Mouse (Mus musculus): Measurements from ENCODE around the gene Zfp938. TPM values are rescaled to one million over a fixed set of nuclear protein-coding genes. Genes with fewer than 3 reads are reported as not detected.
A peak's percentile ranks its signal among the peaks of the same experiment; 100 is the strongest.

Zfp938 gene
- 6.5 and 7.4 TPM in 2 replicates for polyA plus RNA-seq (2015; fragmentation: Nextera tagmentation; extraction: Ambion mirVana)

DNA sequence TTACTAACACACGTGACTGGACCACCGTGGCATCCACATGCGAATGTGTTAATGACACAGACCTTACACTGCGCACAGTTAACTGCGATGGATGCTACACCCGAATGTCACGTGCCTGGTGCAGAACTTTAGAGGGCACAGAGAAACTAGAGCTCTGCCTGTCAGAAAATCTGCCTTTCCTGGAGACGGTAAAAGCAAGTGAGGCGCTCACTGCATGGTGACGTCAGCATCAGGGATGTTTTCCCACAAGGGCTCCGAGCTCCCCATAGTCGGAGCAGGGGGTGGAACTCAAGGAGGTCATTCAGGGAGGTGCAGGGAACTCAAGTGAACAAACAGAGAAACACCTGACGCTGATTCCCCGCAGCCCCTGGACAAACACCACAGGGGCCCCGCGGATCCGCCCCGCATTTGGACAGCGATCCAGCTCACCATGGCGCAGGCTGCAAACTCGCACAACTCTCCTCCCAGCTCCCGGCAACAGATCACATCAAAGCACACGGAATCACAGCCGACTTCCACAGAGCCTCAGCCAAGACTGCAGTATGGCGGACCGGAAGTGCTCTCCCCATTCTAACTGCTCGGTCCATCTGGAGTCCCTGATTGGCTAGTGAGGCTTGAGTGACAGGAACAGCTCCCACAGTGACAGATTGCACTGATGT, at the start of gene Zfp938:
Gene Zfp938 (minus strand): TSS at position 539 of the 659 bp plus-strand sequence.
- Histone ChIP-seq H3K4me1 (ENCODE audit: insufficient read depth, low read depth, low read length) (no peaks in the 10 kb centered on the region), H3K4me3 (ENCODE audit: low read depth, low read length) (peak within 1 kb of the TSS; percentile 69), H3K9me3 (ENCODE audit: low read length) (0 out of 2 replicates have a peak, but pooled peaks cover 4% of the 10 kb centered on the region), H3K27me3 (replicated peaks; ENCODE audit: insufficient read depth, low read length) (no peaks in the 10 kb centered on the region), H3K27ac (ENCODE audit: low read length) (peak within 1 kb of the TSS; percentile 75; the same call in 1 of the 2 replicates), H3K36me3 (ENCODE audit: insufficient read depth, low read length) (no peaks in the 10 kb centered on the region), H3K4me2 (replicated peaks; ENCODE audit: low read depth, low read length) (peak within 1 kb of the TSS; percentile 72), H3K9ac (replicated peaks; ENCODE audit: low read depth) (peak within 1 kb of the TSS; percentile 72)
- ATAC-seq, result peak; percentile 100
- no peak for TF ChIP-seq CTCF (IDR thresholded peaks at IDR 0.05)
- peak; percentile 94 for DNase-seq (ENCODE audit: low spot score)
- 2% methylated on average over 27 of the region's 27 CpGs for WGBS

DNA sequence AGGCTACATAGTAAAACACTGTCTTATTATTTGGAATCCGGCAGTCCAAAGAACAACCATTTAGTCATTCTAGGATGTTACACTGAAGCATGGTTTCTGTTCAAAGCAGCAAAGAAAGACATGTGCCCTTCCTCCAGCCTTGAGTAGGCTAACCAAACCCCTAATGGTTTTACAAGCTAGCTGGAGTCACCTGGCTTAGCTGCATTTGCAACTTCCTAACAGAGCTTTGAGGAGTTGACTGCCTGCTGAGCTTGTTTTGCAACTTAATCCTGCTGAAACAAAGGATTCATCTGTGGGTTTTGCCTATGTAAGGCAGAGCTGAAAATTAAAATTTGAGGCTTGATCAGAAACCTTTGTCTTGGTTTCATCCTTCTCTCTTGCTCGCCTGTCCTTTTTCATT, 16.3 kb upstream of the Zfp938 start:
- Histone ChIP-seq H3K9me3 (ENCODE audit: low read length) (no peaks in the 10 kb centered on the region), H3K9ac (replicated peaks; ENCODE audit: low read depth) (no peak overlapping the region), H3K4me1 (ENCODE audit: insufficient read depth, low read depth, low read length) (no peaks in the 10 kb centered on the region), H3K4me3 (ENCODE audit: low read depth, low read length) (no peak overlapping the region), H3K27me3 (replicated peaks; ENCODE audit: insufficient read depth, low read length) (no peaks in the 10 kb centered on the region), H3K27ac (ENCODE audit: low read length) (no peak overlapping the region), H3K36me3 (ENCODE audit: insufficient read depth, low read length) (no peaks in the 10 kb centered on the region), H3K4me2 (replicated peaks; ENCODE audit: low read depth, low read length) (no peak overlapping the region)
- TF ChIP-seq EP300 (IDR thresholded peaks at IDR 0.05) (no peak), CTCF (IDR thresholded peaks at IDR 0.05) (no peak)
- no peak for ATAC-seq
- 84% methylated on average over 2 of the region's 2 CpGs for WGBS
- DNase-seq (ENCODE audit: low spot score), result no peak

- Histone ChIP-seq H3K4me2 (replicated peaks; ENCODE audit: low read depth, low read length) (no peak overlapping the region), H3K4me3 (ENCODE audit: low read depth, low read length) (no peak overlapping the region), H3K27ac (ENCODE audit: low read length) (no peak overlapping the region), H3K9me3 (ENCODE audit: low read length) (no peaks in the 10 kb centered on the region), H3K27me3 (replicated peaks; ENCODE audit: insufficient read depth, low read length) (no peaks in the 10 kb centered on the region), H3K9ac (replicated peaks; ENCODE audit: low read depth) (no peak overlapping the region), H3K4me1 (ENCODE audit: insufficient read depth, low read depth, low read length) (no peaks in the 10 kb centered on the region), H3K36me3 (ENCODE audit: insufficient read depth, low read length) (no peaks in the 10 kb centered on the region)
- DNase-seq (ENCODE audit: low spot score) (no peak), ATAC-seq (no peak)
- no peak for TF ChIP-seq CTCF (IDR thresholded peaks at IDR 0.05)
- TF ChIP-seq EP300 (IDR thresholded peaks at IDR 0.05), result no peak
Measured at GRCm38 (mm10) chr10:82245021-82245420, 3.9 kb upstream of the Zfp938 start.

GRCm38 (mm10) chr10:82241401-82241788, 315 bp upstream of the Zfp938 start:
- no peak overlapping the region for H3K27ac ChIP-seq (ENCODE audit: low read length)

GRCm38 (mm10) chr10:82178257-82179064, 62.6 kb downstream of the Zfp938 start:
- H3K27ac ChIP-seq (ENCODE audit: low read length), result peak overlapping the region; percentile 81
- no peaks in the 10 kb centered on the region for H3K27me3 ChIP-seq (replicated peaks; ENCODE audit: insufficient read depth, low read length)
- TF ChIP-seq CTCF (IDR thresholded peaks at IDR 0.05) (no peak), EP300 (IDR thresholded peaks at IDR 0.05) (no peak)
- H3K9me3 ChIP-seq (ENCODE audit: low read length), result no peaks in the 10 kb centered on the region
- H3K4me1 ChIP-seq (ENCODE audit: insufficient read depth, low read depth, low read length), result 0 out of 2 replicates have a peak, but pooled peaks cover 3% of the 10 kb centered on the region
- peak overlapping the region; percentile 63 for H3K4me3 ChIP-seq (ENCODE audit: low read depth, low read length)
- peak; percentile 94 for DNase-seq (ENCODE audit: low spot score)
- peak overlapping the region; percentile 55 for H3K9ac ChIP-seq (replicated peaks; ENCODE audit: low read depth)
- 6% methylated on average over 38 of the region's 47 CpGs for WGBS
- peak overlapping the region; percentile 90 for H3K4me2 ChIP-seq (replicated peaks; ENCODE audit: low read depth, low read length)
- peak; percentile 98 for ATAC-seq
- no peaks in the 10 kb centered on the region for H3K36me3 ChIP-seq (ENCODE audit: insufficient read depth, low read length)

More at GRCm38 (mm10) chr10:82241401-82241788, 315 bp upstream of the Zfp938 start:
- peak overlapping the region; percentile 69 for H3K4me3 ChIP-seq (ENCODE audit: low read depth, low read length)
- H3K36me3 ChIP-seq (ENCODE audit: insufficient read depth, low read length), result no peaks in the 10 kb centered on the region
- H3K9me3 ChIP-seq (ENCODE audit: low read length), result 0 out of 2 replicates have a peak, but pooled peaks cover 4% of the 10 kb centered on the region
- H3K27me3 ChIP-seq (replicated peaks; ENCODE audit: insufficient read depth, low read length), result no peaks in the 10 kb centered on the region
- no peak for TF ChIP-seq CTCF (IDR thresholded peaks at IDR 0.05)
- TF ChIP-seq EP300 (IDR thresholded peaks at IDR 0.05), result no peak
- no peaks in the 10 kb centered on the region for H3K4me1 ChIP-seq (ENCODE audit: insufficient read depth, low read depth, low read length)
- H3K9ac ChIP-seq (replicated peaks; ENCODE audit: low read depth), result no peak overlapping the region
- 65% methylated on average over 5 of the region's 5 CpGs for WGBS
- peak overlapping the region; percentile 72 for H3K4me2 ChIP-seq (replicated peaks; ENCODE audit: low read depth, low read length)
- no peak for DNase-seq (ENCODE audit: low spot score)
- no peak for ATAC-seq

Other genes with a start within 250 kb of the Zfp938 start
- 5.1 and 5.5 TPM in 2 replicates for gene Zfp873, start 193.2 kb downstream of the Zfp938 start, polyA plus RNA-seq (2015; fragmentation: Nextera tagmentation; extraction: Ambion mirVana)
- 1.6 and 2.0 TPM in 2 replicates for gene BC024063, start 157.9 kb downstream of the Zfp938 start, polyA plus RNA-seq (2015; fragmentation: Nextera tagmentation; extraction: Ambion mirVana)
- 2.9 and 3.5 TPM in 2 replicates for gene AU041133, start 113.3 kb downstream of the Zfp938 start, polyA plus RNA-seq (2015; fragmentation: Nextera tagmentation; extraction: Ambion mirVana)
- not detected in 2 replicates for gene 4932415D10Rik, start 75.3 kb upstream of the Zfp938 start, polyA plus RNA-seq (2015; fragmentation: Nextera tagmentation; extraction: Ambion mirVana)
- 3.1 and 3.9 TPM in 2 replicates for gene Gm4924, start 113.0 kb upstream of the Zfp938 start, polyA plus RNA-seq (2015; fragmentation: Nextera tagmentation; extraction: Ambion mirVana)

All from lung, postnatal 0 days (tissue).